Mouse (Mus musculus): ENCODE results near the gene Gcn1l1.

Gcn1l1 gene

GRCm38 (mm10) chr5:115559237-115560101, 5.6 kb upstream of the Gcn1l1 start, which contains the start of gene Rplp0:
Gene Rplp0 (plus strand): TSS chr5:115559467.
- in situ Hi-C loops (cut with MboI, MseI): no loop called here

DNA sequence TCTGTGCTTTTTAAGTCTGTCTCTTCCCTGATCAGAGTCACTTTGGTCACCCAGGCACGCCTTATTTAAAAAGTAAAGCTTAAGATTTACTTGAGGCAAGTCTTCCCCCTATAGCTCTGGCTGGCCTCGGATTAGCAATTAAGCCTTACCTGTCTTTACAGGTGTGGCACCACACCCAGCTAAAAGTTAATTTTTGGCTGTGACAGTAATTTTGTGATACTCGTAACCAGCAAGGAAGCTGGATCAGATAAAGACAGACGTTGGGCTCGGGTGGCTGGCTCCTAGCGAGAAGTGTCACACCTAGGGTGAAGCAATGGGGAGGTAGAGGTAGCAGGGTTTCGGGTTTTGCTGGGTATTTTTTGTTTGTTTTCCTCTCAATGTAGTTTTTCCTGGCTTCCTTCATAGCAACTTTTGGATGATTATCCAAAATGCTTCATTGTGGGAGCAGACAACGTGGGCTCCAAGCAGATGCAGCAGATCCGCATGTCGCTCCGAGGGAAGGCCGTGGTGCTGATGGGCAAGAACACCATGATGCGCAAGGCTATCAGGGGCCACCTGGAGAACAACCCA, 4.6 kb upstream of the Gcn1l1 start:
- in situ Hi-C loops (cut with MboI, MseI): no loop called here

GRCm38 (mm10) chr5:115563771-115564585, 1.1 kb upstream of the Gcn1l1 start:
- in situ Hi-C loops (cut with MboI, MseI): no loop called here

- in situ Hi-C loops (cut with MboI, MseI): no loop called here
Observed at GRCm38 (mm10) chr5:115565403-115565802, 349 bp downstream of the Gcn1l1 start.

DNA sequence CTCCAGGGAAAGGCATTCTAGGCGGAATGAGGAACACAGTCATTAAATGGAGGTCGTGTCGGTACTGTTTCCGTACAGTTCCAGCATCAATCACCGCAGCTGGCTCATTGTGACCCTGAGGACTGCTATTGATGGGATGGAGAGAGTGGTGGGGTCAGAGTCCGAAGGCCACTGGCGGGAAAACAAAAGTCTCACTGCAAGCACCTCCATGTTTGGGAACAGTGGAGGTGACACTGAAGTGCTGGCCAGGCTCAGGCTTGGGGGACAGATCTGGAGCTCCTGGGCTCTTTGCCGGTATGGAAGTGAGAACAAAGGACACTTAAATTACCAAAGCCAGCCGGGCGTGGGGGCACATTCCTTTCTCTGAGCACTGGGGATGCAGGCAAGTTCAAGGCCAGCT, 3.6 kb downstream of the Gcn1l1 start:
- in situ Hi-C loops (cut with MboI, MseI): no loop called here

DNA sequence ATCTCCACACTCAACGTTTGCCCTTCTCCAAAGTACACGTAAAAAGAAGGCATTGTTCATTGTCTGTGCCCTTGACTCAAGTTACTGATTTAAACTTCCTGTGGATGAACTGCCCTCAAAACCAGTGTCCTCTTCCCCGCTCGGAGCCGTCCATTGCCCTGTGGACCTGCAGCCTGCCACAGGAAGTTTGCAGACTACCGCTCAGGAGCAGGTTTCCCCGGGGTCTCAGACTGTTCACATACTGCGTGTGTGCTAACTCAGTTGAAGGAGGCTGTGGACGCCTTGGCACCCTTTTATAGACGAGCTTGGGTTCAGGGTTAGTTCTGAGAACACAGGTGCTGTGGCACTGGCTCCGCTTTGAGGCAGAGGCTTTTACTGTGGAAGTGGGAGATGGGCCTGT, 4.3 kb downstream of the Gcn1l1 start:
- in situ Hi-C loops (cut with MboI, MseI): no loop called here

GRCm38 (mm10) chr5:115569721-115570120, 4.7 kb downstream of the Gcn1l1 start:
- in situ Hi-C loops (cut with MboI, MseI): no loop called here

DNA sequence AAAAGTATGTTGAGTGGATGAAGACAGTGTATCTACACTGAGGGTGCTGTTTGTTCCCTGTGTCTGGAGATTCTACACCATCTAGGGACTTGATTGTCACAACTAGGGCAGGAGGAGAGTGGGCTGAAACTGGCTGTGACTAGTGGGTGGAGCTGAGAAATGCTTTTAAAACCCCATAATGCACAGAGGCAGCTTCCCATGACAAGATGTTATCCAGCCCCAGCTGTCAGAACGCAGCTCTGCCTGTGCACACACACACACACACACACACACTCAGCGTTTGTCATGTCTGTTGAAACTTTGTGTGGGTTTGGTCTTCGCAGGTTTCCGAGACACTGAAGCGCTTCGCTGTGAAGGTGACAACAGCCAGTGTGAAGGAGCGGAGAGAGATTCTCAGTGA, 6.0 kb downstream of the Gcn1l1 start:
- in situ Hi-C loops (cut with MboI, MseI): no loop called here

GRCm38 (mm10) chr5:115572679-115573535, 7.9 kb downstream of the Gcn1l1 start:
- in situ Hi-C loops (cut with MboI, MseI): no loop called here

DNA sequence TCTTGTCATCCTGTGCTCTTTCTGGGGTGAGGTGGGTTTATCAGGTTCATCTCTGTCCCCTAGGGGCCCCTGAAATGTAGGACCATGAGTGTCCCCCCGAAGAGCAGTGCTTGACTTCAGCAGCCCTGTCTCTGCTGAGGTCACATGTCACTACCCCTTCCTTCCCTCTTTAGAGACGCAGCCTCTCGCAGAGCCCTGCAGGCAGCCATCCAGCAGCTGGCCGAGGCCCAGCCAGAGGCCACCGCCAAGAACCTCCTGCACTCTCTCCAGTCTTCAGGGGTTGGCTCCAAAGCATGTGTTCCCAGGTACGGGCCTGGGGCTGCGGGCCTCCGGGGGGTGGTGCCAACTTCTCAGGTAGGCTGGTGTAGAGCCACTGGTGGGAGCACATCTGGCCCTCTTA, 9.9 kb downstream of the Gcn1l1 start:
- in situ Hi-C loops (cut with MboI, MseI): loop anchor here (5.0 kb wide), 1 partner anchor 37 kb away; no protein-coding TSS in a partner anchor

DNA sequence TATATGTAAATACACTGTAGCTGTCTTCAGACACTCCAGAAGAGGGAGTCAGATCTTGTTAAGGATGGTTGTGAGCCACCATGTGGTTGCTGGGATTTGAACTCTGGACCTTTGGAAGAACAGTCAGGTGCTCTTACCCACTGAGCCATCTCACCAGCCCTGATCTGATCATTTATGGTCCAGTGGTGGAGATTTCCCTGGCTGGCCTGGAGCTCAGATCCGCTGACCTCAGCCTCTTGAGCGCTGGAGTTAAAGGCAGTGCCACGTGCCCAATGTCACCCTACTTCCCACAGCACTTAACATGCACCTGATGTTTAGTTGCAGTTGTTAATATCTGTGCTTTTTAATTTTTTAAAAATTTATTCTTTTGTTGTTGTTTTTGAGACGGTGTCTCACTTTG, 12.6 kb downstream of the Gcn1l1 start:
- in situ Hi-C loops (cut with MboI, MseI): loop anchor here (5.0 kb wide), 1 partner anchor 35 kb away; no protein-coding TSS in a partner anchor

- in situ Hi-C loops (cut with MboI, MseI): loop anchor here (5.0 kb wide), 1 partner anchor 33 kb away; no protein-coding TSS in a partner anchor
Observed at GRCm38 (mm10) chr5:115578922-115579321, 13.9 kb downstream of the Gcn1l1 start.

DNA sequence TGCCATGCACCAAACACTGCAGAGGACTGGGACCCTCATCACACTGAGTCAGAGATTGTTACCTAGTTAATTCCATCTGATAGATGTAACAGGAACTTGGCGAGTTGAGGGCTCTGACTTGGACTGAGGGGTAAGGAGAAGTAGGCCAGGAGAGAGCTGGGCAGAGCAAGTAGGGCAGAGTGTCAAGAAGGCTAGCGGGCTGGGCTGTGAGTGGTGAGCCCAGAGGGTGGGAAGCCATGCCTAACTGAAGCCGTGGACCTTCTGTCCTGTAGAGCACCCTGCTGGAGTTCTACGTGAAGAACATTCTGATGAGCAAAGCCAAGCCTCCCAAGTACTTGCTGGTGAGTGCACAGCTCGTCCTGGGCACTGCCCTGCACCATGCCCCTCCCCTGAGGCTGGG, 14.3 kb downstream of the Gcn1l1 start:
- in situ Hi-C loops (cut with MboI, MseI): loop anchor here (5.0 kb wide), 1 partner anchor 33 kb away; no protein-coding TSS in a partner anchor

- in situ Hi-C loops (cut with MboI, MseI): no loop called here
Observed at GRCm38 (mm10) chr5:115580229-115581001, 15.4 kb downstream of the Gcn1l1 start.

DNA sequence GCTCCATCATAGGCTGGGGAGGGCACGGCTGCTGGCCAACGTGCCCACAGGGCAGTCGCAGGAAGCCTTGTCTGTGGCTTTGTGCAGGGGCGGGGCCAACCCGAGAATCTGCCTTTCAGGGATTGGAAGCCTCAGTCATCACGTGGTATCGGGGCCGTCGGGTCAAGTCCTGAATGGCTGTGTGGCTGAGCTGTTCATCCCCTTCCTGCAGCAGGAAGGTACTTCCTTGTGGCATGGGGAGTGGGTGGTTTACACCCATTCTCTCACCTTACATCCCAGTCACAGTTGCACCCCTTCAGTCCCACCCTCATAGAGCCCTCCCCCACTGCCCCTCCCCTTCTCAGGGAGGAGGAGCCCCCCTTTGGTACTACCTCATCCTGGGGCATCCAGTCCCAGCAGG, 16.6 kb downstream of the Gcn1l1 start:
- in situ Hi-C loops (cut with MboI, MseI): no loop called here

- in situ Hi-C loops (cut with MboI, MseI): no loop called here
Observed at GRCm38 (mm10) chr5:115585616-115586015, 20.6 kb downstream of the Gcn1l1 start.

- in situ Hi-C loops (cut with MboI, MseI): no loop called here
Observed at GRCm38 (mm10) chr5:115586166-115586565, 21.1 kb downstream of the Gcn1l1 start.

DNA sequence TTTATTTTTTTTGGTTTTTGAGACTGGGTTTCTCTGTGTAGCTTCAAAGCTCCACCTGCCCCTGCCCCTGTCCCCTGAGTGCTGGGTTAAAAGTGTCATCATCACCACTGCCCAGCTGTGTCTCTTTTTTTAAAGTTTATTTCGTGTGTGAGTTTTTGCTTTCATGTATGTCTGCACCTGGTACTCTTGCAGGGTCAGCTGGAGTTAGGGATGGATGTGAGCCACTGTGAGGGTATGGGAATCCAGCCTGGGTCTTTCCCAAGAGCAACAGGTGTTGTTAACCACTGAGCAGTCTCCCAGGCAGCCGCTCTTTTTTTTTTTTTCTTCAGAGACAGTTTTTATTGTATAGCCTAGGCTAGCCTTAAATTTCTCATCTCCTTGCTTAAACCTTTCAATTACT, 21.7 kb downstream of the Gcn1l1 start:
- in situ Hi-C loops (cut with MboI, MseI): no loop called here

GRCm38 (mm10) chr5:115591028-115591427, 26.0 kb downstream of the Gcn1l1 start:
- in situ Hi-C loops (cut with MboI, MseI): no loop called here

- in situ Hi-C loops (cut with MboI, MseI): no loop called here
Observed at GRCm38 (mm10) chr5:115591506-115591905, 26.5 kb downstream of the Gcn1l1 start.

Measured in T-helper 2 cell (primary cell).